Mouse (Mus musculus): ENCODE results near the gene Mfsd10.
"Not testable (repeated sequence)": the region's sequence is repeated elsewhere in the genome, so short reads cannot be mapped to it uniquely, and the experiment has no call there.

Gene Mfsd10

GRCm38 (mm10) chr5:34607100-34607880, 29.7 kb downstream of the Mfsd10 start:
- DNase-seq (ENCODE audit: low read depth, low spot score): peak; percentile 43

GRCm38 (mm10) chr5:34604576-34604975, 32.4 kb downstream of the Mfsd10 start:
- DNase-seq (ENCODE audit: low read depth, low spot score): no peak

- no peak for DNase-seq (ENCODE audit: low read depth, low spot score)
These were observed 43.7 kb downstream of the Mfsd10 start for GRCm38 (mm10) chr5:34593202-34593727.

- no peak for DNase-seq (ENCODE audit: low read depth, low spot score)
These were observed 44.3 kb downstream of the Mfsd10 start for GRCm38 (mm10) chr5:34592666-34593065.

GRCm38 (mm10) chr5:34592224-34592623, 44.8 kb downstream of the Mfsd10 start:
- not testable (repeated sequence) for DNase-seq (ENCODE audit: low read depth, low spot score)

GRCm38 (mm10) chr5:34591388-34592004, 45.5 kb downstream of the Mfsd10 start:
- DNase-seq (ENCODE audit: low read depth, low spot score): no peak

- no peak for DNase-seq (ENCODE audit: low read depth, low spot score)
These were observed 46.3 kb downstream of the Mfsd10 start for GRCm38 (mm10) chr5:34590702-34591101.

- no peak for DNase-seq (ENCODE audit: low read depth, low spot score)
These were observed 47.0 kb downstream of the Mfsd10 start for GRCm38 (mm10) chr5:34590059-34590458.

GRCm38 (mm10) chr5:34587881-34588280, 49.1 kb downstream of the Mfsd10 start:
- no peak for DNase-seq (ENCODE audit: low read depth, low spot score)

- no peak for DNase-seq (ENCODE audit: low read depth, low spot score)
These were observed 51.8 kb downstream of the Mfsd10 start for GRCm38 (mm10) chr5:34585216-34585615.

Measured in 3T3-L1 (cell line).